Mouse (Mus musculus): ENCODE data around the gene Pdpk1. TPM values are rescaled to one million over a fixed set of nuclear protein-coding genes. Genes with fewer than 3 reads are reported as not detected.
A peak's percentile ranks its signal among the peaks of the same experiment; 100 is the strongest.

Gene Pdpk1
- polyA plus RNA-seq, 1 experiment from 2014 or later: 39.2 TPM

DNA sequence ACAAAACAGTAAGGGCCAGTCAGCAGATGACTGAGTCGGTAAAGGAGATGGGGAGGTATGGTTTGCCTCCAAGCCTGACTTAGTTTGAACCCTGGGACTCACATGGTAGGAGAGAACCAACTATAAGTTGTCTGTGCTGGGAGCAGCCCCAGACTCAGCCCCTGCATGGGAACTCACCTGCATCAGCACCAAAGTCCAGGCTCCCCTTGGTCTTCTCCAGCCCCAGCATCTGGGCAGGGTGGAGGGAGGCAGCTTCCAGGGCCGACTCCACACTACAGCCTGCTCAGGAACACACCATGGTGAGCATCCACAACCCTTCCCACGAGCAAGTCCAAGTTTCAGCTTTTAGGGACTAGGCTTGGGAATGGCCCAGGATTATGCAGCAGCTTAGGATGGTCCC lies 5.7 kb upstream of the Pdpk1 start:
- Histone ChIP-seq H3K36me3 (ENCODE audit: control insufficient read depth, insufficient read depth, low read length) (peaks cover 19% of the 10 kb centered on the region; the same call in 1 of the 2 replicates), H3K9me3 (ENCODE audit: control insufficient read depth, low read length) (no peaks in the 10 kb centered on the region), H3K9ac (ENCODE audit: low read length) (no peak overlapping the region), H3K27me3 (replicated peaks; ENCODE audit: control insufficient read depth, insufficient read depth, low read length) (no peaks in the 10 kb centered on the region), H3K4me1 (replicated peaks; ENCODE audit: control insufficient read depth, insufficient read depth, low read length) (peaks cover 6% of the 10 kb centered on the region; the same call in 1 of the 2 replicates), H3K4me2 (ENCODE audit: low read length) (no peak overlapping the region), H3K27ac (ENCODE audit: low read depth) (no peak overlapping the region), H3K4me3 (ENCODE audit: low read depth, low read length) (no peak overlapping the region)
- ATAC-seq (replicated peaks; ENCODE audit: low FRiP score, low TSS enrichment, low read depth): no peak
- DNase-seq (ENCODE audit: low spot score): no peak
- 87% methylated on average over 3 of the region's 3 CpGs for WGBS

DNA sequence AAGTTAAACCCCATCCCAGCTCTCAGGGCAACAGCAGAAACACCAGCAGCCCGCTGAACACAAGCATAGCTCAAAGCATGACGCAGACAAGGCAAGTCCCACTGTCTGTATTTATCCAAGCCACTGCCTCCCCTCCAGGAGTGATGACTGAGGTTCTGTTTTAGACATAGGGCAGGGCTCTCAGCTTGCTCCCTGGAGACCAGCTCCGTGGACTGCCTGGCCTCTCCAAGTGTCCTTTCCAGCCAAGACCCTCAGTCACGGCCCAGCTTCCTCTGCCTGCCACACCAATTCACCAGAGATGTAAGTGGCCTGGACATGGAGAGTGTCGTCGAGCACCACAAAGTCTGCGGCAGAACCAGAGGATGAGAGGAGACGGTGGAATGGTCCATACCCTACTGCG lies 5.0 kb upstream of the Pdpk1 start:
- H3K4me3 ChIP-seq (ENCODE audit: low read depth, low read length): no peak overlapping the region
- ATAC-seq (replicated peaks; ENCODE audit: low FRiP score, low TSS enrichment, low read depth) (no peak), DNase-seq (ENCODE audit: low spot score) (no peak)
- peaks cover 6% of the 10 kb centered on the region; the same call in 1 of the 2 replicates for H3K4me1 ChIP-seq (replicated peaks; ENCODE audit: control insufficient read depth, insufficient read depth, low read length)
- 90% methylated on average over 9 of the region's 9 CpGs for WGBS
- peaks cover 19% of the 10 kb centered on the region; the same call in 1 of the 2 replicates for H3K36me3 ChIP-seq (ENCODE audit: control insufficient read depth, insufficient read depth, low read length)
- H3K9ac ChIP-seq (ENCODE audit: low read length): no peak overlapping the region
- H3K4me2 ChIP-seq (ENCODE audit: low read length): no peak overlapping the region
- H3K27ac ChIP-seq (ENCODE audit: low read depth): no peak overlapping the region
- H3K9me3 ChIP-seq (ENCODE audit: control insufficient read depth, low read length): no peaks in the 10 kb centered on the region
- no peaks in the 10 kb centered on the region for H3K27me3 ChIP-seq (replicated peaks; ENCODE audit: control insufficient read depth, insufficient read depth, low read length)

DNA sequence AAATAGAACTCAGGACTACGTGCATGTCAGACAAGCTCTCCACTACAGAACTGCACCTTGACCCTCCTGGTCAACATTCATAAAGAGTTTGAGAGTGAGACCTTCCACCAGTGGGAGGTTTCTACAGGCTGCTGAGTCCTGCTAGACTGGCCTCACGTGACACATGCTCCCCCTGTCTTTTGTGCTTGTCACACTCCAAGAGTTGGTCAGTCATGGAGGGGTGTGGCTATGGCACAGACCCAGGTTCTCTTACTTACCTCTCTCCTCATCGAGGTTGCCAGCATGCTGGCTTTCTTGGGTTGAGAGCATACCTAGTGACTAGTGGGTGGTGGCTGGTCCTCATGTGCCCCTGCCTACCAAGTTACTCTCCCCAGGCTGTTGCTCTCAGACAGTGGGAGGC lies 3.7 kb upstream of the Pdpk1 start:
- H3K9ac ChIP-seq (ENCODE audit: low read length): no peak overlapping the region
- peaks cover 19% of the 10 kb centered on the region; the same call in 1 of the 2 replicates for H3K36me3 ChIP-seq (ENCODE audit: control insufficient read depth, insufficient read depth, low read length)
- H3K27ac ChIP-seq (ENCODE audit: low read depth): no peak overlapping the region
- H3K4me2 ChIP-seq (ENCODE audit: low read length): no peak overlapping the region
- H3K4me3 ChIP-seq (ENCODE audit: low read depth, low read length): no peak overlapping the region
- DNase-seq (ENCODE audit: low spot score) (no peak), ATAC-seq (replicated peaks; ENCODE audit: low FRiP score, low TSS enrichment, low read depth) (no peak)
- peaks cover 6% of the 10 kb centered on the region; the same call in 1 of the 2 replicates for H3K4me1 ChIP-seq (replicated peaks; ENCODE audit: control insufficient read depth, insufficient read depth, low read length)
- 71% methylated on average over 3 of the region's 3 CpGs for WGBS
- no peaks in the 10 kb centered on the region for H3K27me3 ChIP-seq (replicated peaks; ENCODE audit: control insufficient read depth, insufficient read depth, low read length)
- H3K9me3 ChIP-seq (ENCODE audit: control insufficient read depth, low read length): no peaks in the 10 kb centered on the region

DNA sequence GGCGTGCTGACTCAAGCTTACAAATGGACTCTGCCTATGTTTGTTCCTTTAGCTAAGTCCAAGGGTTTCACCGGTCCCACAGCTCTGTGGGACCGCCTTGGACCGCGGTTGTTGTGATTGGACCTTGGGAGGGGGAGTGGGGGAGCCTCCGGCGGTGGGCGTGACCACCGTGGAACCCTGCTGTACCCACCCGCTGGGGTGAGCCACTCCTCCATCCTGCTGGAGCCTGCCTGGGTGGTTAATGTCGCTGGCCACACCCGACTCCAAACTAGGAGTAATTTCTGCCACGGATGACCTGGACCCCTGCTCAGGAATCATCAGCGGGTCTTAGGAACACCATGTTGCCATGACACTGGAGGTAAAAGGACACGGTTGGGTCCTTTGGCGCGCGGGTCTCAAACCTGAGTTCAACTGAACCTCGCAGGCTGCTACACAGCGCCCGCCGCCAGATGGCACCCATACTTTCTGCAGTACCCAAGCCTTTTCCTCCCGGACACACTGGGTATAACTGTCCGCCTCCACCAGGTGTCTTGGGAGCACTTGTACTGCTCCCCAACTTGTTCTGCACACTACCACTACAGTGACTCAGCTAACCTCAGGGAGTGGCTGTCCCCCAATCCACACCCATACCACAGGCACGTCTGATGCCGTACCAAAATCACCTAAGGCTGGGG lies 1.3 kb upstream of the Pdpk1 start:
- Histone ChIP-seq H3K9ac (ENCODE audit: low read length) (peak overlapping the region; percentile 41), H3K27ac (ENCODE audit: low read depth) (no peak overlapping the region)

DNA sequence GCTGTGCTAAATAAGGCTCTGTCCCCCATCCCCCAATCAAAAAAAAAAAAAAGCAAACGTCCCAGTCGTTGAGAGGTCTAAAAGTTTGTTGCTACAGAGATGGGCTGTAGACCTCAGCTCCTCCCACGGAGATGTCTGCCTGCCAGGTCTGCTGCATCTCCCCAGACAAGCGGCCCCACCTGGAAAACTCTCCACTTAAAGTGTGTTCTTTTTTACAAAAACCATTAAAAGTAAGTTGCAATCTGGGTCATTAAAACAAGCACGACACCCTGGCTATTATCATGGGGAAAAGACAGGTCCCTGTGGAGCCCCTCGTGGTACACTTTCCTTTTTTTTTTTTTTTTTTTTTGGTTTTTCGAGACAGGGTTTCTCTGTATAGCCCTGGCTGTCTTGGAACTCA lies 658 bp upstream of the Pdpk1 start:
- WGBS: 14% methylated on average over 7 of the region's 7 CpGs
- H3K4me1 ChIP-seq (replicated peaks; ENCODE audit: control insufficient read depth, insufficient read depth, low read length): peaks cover 6% of the 10 kb centered on the region; the same call in 1 of the 2 replicates
- H3K9ac ChIP-seq (ENCODE audit: low read length): peak overlapping the region; percentile 41; the same call in 1 of the 2 replicates
- H3K4me2 ChIP-seq (ENCODE audit: low read length): peak overlapping the region; percentile 79
- 0 out of 2 replicates have a peak, but pooled peaks have one; percentile 1 for ATAC-seq (replicated peaks; ENCODE audit: low FRiP score, low TSS enrichment, low read depth)
- H3K4me3 ChIP-seq (ENCODE audit: low read depth, low read length): peak overlapping the region; percentile 38
- no peak overlapping the region for H3K27ac ChIP-seq (ENCODE audit: low read depth)
- H3K9me3 ChIP-seq (ENCODE audit: control insufficient read depth, low read length): no peaks in the 10 kb centered on the region
- no peaks in the 10 kb centered on the region for H3K27me3 ChIP-seq (replicated peaks; ENCODE audit: control insufficient read depth, insufficient read depth, low read length)
- no peak for DNase-seq (ENCODE audit: low spot score)
- H3K36me3 ChIP-seq (ENCODE audit: control insufficient read depth, insufficient read depth, low read length): 0 out of 2 replicates have a peak, but pooled peaks cover 6% of the 10 kb centered on the region

More for the DNA sequence above, 1.3 kb upstream of the Pdpk1 start:
- H3K4me3 ChIP-seq (ENCODE audit: low read depth, low read length): peak overlapping the region; percentile 38
- H3K4me2 ChIP-seq (ENCODE audit: low read length): peak overlapping the region; percentile 79
- H3K27me3 ChIP-seq (replicated peaks; ENCODE audit: control insufficient read depth, insufficient read depth, low read length): no peaks in the 10 kb centered on the region
- H3K36me3 ChIP-seq (ENCODE audit: control insufficient read depth, insufficient read depth, low read length): 0 out of 2 replicates have a peak, but pooled peaks cover 11% of the 10 kb centered on the region
- no peaks in the 10 kb centered on the region for H3K9me3 ChIP-seq (ENCODE audit: control insufficient read depth, low read length)
- DNase-seq (ENCODE audit: low spot score): peak; percentile 89
- ATAC-seq (replicated peaks; ENCODE audit: low FRiP score, low TSS enrichment, low read depth): peak; percentile 90
- peaks cover 6% of the 10 kb centered on the region; the same call in 1 of the 2 replicates for H3K4me1 ChIP-seq (replicated peaks; ENCODE audit: control insufficient read depth, insufficient read depth, low read length)
- WGBS: 2% methylated on average over 26 of the region's 26 CpGs

DNA sequence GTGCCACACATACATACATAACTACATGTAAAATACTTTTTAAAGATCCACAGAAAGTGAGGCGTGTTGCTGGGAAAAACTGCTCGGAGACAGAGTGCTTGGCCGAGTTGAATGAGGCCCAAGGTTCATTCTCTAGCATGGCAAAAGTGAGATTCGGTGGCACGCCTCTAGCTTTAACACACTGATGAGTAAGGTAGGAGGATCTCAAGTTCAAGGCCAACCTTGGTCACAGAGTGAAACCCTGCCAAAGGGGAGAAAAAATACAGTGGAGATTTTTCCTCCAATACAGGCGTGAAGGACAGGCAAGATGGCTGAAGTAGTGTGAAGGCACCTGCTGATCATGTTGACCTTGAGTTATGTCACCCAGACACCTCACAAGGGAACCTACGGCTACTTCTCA lies 1.3 kb downstream of the Pdpk1 start:
- Histone ChIP-seq H3K9ac (ENCODE audit: low read length) (no peak overlapping the region), H3K4me3 (ENCODE audit: low read depth, low read length) (no peak overlapping the region), H3K9me3 (ENCODE audit: control insufficient read depth, low read length) (no peaks in the 10 kb centered on the region), H3K4me2 (ENCODE audit: low read length) (no peak overlapping the region), H3K27me3 (replicated peaks; ENCODE audit: control insufficient read depth, insufficient read depth, low read length) (no peaks in the 10 kb centered on the region), H3K4me1 (replicated peaks; ENCODE audit: control insufficient read depth, insufficient read depth, low read length) (peaks cover 6% of the 10 kb centered on the region; the same call in 1 of the 2 replicates), H3K27ac (ENCODE audit: low read depth) (no peak overlapping the region), H3K36me3 (ENCODE audit: control insufficient read depth, insufficient read depth, low read length) (no peaks in the 10 kb centered on the region)
- ATAC-seq (replicated peaks; ENCODE audit: low FRiP score, low TSS enrichment, low read depth) (no peak), DNase-seq (ENCODE audit: low spot score) (no peak)
- 88% methylated on average over 7 of the region's 7 CpGs for WGBS

DNA sequence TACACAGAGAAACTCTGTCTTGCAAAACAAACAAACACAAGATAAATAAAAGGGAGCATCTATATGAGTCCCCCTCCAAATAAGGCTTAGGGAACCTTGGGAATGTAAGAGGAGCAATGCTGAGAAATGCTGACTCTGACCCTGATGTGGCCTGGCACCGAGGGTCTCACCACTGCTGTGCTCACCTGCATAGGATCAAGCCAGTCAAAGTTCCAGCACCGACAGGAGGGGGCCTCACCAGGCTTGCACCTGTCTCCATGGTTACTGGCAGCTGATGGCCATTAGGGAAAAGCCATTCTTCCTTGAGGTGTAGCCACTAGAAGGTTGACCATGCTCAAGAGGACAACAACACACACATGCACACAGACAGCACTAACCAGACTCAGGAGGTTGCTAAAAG lies 7.8 kb downstream of the Pdpk1 start:
- no peak overlapping the region for H3K4me2 ChIP-seq (ENCODE audit: low read length)
- H3K27me3 ChIP-seq (replicated peaks; ENCODE audit: control insufficient read depth, insufficient read depth, low read length): no peaks in the 10 kb centered on the region
- H3K27ac ChIP-seq (ENCODE audit: low read depth): no peak overlapping the region
- no peaks in the 10 kb centered on the region for H3K36me3 ChIP-seq (ENCODE audit: control insufficient read depth, insufficient read depth, low read length)
- DNase-seq (ENCODE audit: low spot score): no peak
- WGBS: 43% methylated on average over 2 of the region's 2 CpGs
- no peak overlapping the region for H3K4me3 ChIP-seq (ENCODE audit: low read depth, low read length)
- H3K9ac ChIP-seq (ENCODE audit: low read length): no peak overlapping the region
- ATAC-seq (replicated peaks; ENCODE audit: low FRiP score, low TSS enrichment, low read depth): no peak
- peaks cover 18% of the 10 kb centered on the region for H3K4me1 ChIP-seq (replicated peaks; ENCODE audit: control insufficient read depth, insufficient read depth, low read length)
- H3K9me3 ChIP-seq (ENCODE audit: control insufficient read depth, low read length): no peaks in the 10 kb centered on the region

DNA sequence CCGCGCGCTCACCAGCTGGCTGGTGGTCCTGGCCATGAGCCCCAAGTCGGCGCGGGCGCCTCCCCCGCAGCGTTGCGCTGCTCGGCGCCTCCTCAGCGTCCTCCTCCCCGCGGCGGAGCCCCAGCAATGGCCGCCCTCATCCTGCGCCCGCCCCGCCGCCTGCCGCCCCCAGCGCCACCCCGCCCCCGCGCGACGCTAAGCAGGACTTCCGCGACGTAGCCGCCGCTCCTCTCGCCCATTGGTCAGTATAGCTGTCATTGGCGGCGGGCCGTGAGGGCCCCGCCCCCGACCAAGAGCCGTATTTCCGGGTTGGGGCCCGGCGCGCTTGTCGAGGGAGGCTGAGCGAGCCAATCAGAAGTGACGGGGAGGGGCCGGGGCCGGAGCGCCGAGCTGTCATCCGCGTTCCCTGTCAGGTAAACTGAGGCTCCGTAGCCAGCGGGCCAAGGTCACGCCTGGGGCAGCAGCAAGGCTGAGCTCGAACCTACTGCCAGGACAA lies 9.3 kb downstream of the Pdpk1 start:
- Histone ChIP-seq H3K27ac (ENCODE audit: low read depth) (peak overlapping the region; percentile 81), H3K4me2 (ENCODE audit: low read length) (peak overlapping the region; percentile 71), H3K4me3 (ENCODE audit: low read depth, low read length) (peak overlapping the region; percentile 97), H3K36me3 (ENCODE audit: control insufficient read depth, insufficient read depth, low read length) (no peaks in the 10 kb centered on the region), H3K4me1 (replicated peaks; ENCODE audit: control insufficient read depth, insufficient read depth, low read length) (peaks cover 18% of the 10 kb centered on the region), H3K27me3 (replicated peaks; ENCODE audit: control insufficient read depth, insufficient read depth, low read length) (no peaks in the 10 kb centered on the region), H3K9me3 (ENCODE audit: control insufficient read depth, low read length) (no peaks in the 10 kb centered on the region), H3K9ac (ENCODE audit: low read length) (peak overlapping the region; percentile 86)
- peak; percentile 95 for DNase-seq (ENCODE audit: low spot score)
- under 1% methylated on average over 49 of the region's 57 CpGs for WGBS
- ATAC-seq (replicated peaks; ENCODE audit: low FRiP score, low TSS enrichment, low read depth): peak; percentile 97
